Mouse (Mus musculus) embryonic fibroblast, embryonic 13.5 days (primary cell): ENCODE measurements at regions not wholly inside any gene's neighbourhood (a gene's known extent, or its start where the extent isn't known, plus 50 kb on each side); places are given as distances from the start of the nearest gene placed in this dataset.
A peak's percentile ranks its signal among the peaks of the same experiment; 100 is the strongest.

Experiments used
- H3K27ac ChIP-seq: 2 replicates; pipeline ENCODE4 v1.5.1; 2012; ENCODE audit warnings: low read length, control low read depth, inconsistent platforms; ENCODE audit not compliant: insufficient read depth
- H3K4me1 ChIP-seq: 2 replicates; pipeline ENCODE4 v1.6.1; 2011; ENCODE audit warnings: low read length; ENCODE audit not compliant: control insufficient read depth, insufficient read depth
- H3K4me3 ChIP-seq: 2 replicates; pipeline ENCODE4 v1.5.1; 2011; ENCODE audit warnings: mild to moderate bottlenecking, control low read depth, low read length; ENCODE audit not compliant: insufficient read depth
- CTCF ChIP-seq: IDR thresholded peaks from 2 replicates; pipeline ENCODE4 v1.5.1; 2011; ENCODE audit warnings: mild to moderate bottlenecking, control low read depth, low read length, moderate library complexity, borderline replicate concordance; ENCODE audit not compliant: insufficient read depth
- POLR2A ChIP-seq: IDR thresholded peaks from 2 replicates; pipeline ENCODE4 v1.6.1; 2011; ENCODE audit warnings: low read depth, mild to moderate bottlenecking, control low read depth, low read length, moderate library complexity

DNA sequence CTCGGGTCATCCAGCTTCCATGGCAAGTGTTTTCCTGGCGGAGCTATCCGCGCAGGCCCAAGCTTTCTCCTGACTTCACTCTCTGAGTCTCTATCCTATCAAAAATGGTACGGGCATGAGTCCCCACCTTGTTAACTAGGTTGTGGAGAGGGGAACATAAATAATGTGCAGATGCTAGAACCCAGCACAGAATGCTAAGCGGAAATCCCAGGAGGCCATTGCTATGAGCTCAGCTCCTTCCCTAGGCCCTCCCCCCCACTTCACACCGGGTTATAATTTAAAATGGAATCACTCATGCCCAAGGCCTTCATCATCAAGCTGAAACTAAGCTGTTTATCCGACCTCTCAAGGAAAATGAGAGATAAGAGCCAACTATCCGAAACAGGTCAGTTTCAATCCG lies 60.4 kb upstream of the Cd83 start:
- no peak overlapping the region for H3K27ac ChIP-seq
- H3K4me1 ChIP-seq, result no peaks in the 10 kb centered on the region
- TF ChIP-seq CTCF (no peak), POLR2A (no peak)
- H3K4me3 ChIP-seq, result no peak overlapping the region

DNA sequence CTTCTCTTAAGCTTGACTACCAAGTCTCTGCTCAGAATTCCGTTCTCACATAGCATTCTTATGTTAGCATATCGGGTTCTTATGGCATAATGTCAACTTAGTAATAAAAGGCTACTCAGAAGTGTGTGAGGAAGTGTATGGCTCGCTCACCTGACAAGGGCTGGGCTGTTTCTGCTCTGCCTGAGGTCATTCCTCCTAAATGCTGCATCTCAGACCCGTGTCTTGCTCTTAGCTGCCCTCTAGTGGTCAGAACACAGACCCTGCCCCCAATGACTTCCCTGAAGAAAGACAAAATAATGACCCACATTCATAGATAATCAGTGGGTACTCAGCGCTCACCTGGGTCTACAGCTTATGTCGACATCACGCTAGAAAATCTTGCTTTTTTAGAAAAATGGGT lies 58.9 kb upstream of the Cd83 start:
- no peak overlapping the region for H3K27ac ChIP-seq
- H3K4me1 ChIP-seq, result no peaks in the 10 kb centered on the region
- H3K4me3 ChIP-seq, result no peak overlapping the region
- TF ChIP-seq CTCF (peak; percentile 76; the same call in 1 of the 2 replicates), POLR2A (no peak)

DNA sequence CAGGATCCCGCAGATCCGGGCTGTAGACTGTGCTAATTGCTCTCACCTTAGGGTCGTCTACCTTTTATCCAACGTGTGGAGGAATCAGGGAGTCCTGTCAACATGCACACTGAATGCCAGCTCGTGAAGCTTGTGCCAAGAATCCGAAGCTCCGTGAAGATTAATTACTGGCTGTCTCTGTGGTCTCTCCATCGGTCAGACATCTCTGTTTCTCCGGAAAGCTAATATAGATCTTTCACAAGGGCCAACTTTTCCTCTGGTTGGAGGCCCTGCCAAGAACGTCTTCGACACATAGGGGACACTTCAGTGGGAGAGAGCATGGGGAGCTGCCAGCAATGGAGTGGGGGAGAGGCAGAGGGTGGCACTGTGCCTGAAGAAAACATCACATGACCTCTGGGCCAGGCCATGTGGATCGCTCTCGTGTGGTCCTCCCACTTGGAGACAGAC lies 57.7 kb upstream of the Cd83 start:
- H3K4me1 ChIP-seq, result no peaks in the 10 kb centered on the region
- TF ChIP-seq POLR2A (no peak), CTCF (no peak)
- no peak overlapping the region for H3K27ac ChIP-seq
- H3K4me3 ChIP-seq, result no peak overlapping the region

DNA sequence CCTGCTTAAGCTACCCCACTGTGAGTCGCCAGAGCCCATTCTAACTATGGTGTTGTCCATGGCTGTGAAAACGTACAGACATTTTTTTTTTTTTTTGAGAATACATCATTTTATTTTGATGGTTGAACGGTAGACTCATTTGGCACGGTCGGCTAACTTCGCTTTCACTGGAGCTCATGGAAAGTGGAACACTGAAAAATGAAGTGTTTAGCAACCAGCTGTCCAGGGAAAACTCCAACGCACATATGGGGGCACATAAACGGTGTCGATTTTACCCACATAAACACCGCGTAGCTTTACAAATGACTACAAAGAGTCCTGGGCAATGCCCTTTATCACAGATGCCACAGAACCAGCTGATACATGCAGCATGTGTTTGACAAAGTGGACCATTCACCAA lies 55.0 kb upstream of the Cd83 start:
- no peaks in the 10 kb centered on the region for H3K4me1 ChIP-seq
- H3K27ac ChIP-seq, result no peak overlapping the region
- TF ChIP-seq CTCF, result no peak
- TF ChIP-seq POLR2A, result no peak
- no peak overlapping the region for H3K4me3 ChIP-seq

DNA sequence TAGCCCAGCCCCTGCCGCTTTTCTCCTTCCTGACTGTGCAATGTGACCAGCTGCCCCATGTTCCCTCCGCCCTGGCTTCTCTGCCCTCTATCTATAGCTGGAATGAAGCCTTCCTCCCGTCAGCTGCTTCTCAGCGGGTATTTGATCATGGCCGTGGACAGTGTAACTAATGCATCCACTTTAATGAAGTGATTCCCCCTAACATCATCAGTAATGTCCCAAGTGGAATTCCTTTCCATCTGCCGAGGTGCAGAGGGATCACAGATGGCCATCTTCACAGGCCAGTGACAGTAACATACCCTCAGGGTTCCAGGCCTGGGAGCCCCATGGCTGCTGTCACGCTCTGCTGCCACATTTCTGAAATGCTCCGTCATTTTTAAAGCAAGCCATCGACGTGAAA lies 51.5 kb upstream of the Cd83 start:
- Histone ChIP-seq H3K4me3 (no peak overlapping the region), H3K27ac (no peak overlapping the region), H3K4me1 (no peaks in the 10 kb centered on the region)
- TF ChIP-seq POLR2A, result no peak
- no peak for TF ChIP-seq CTCF

DNA sequence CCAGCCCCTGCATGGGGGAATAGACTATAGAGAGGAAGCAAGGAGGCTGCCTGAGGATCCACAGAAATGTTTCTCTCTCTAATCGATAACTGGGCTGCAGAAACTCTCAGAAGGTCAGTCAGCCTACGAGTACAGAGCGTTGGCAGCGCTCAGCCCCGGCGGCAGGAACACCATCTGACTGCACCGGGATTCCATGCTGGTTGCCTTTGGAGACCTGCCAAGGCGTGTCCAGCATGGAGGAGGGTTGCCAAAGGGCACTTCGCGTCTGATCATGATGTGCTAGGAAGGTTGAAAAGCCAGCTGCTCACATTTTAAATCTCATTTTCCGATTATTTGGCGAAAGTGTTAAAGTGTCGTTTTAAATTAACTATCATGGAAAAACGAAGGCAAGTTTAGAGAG lies 49.9 kb upstream of the Cd83 start:
- Histone ChIP-seq H3K27ac (no peak overlapping the region), H3K4me1 (no peaks in the 10 kb centered on the region), H3K4me3 (no peak overlapping the region)
- TF ChIP-seq POLR2A (no peak), CTCF (no peak)
